Mouse (Mus musculus): ENCODE measurements around the gene Rtn2.

The Rtn2 gene

GRCm38 (mm10) chr7:19282385-19282784 lies at the start of gene Rtn2:
TSS of gene Rtn2 (plus strand) at chr7:19282624.
- peak; percentile 74 for DNase-seq

- DNase-seq, result no peak
These were observed 47.8 kb upstream of the Rtn2 start for GRCm38 (mm10) chr7:19234652-19235051.

GRCm38 (mm10) chr7:19235092-19235671 lies 47.2 kb upstream of the Rtn2 start:
- DNase-seq, result no peak

- no peak for DNase-seq
These were observed 46.0 kb upstream of the Rtn2 start for GRCm38 (mm10) chr7:19236411-19236810.

GRCm38 (mm10) chr7:19238344-19238743 lies 44.1 kb upstream of the Rtn2 start:
- no peak for DNase-seq

- peak; percentile 94 for DNase-seq
These were observed 43.0 kb upstream of the Rtn2 start for GRCm38 (mm10) chr7:19239423-19239822.

GRCm38 (mm10) chr7:19239986-19240385 lies 42.4 kb upstream of the Rtn2 start:
- DNase-seq, result no peak

- no peak for DNase-seq
These were observed 41.4 kb upstream of the Rtn2 start for GRCm38 (mm10) chr7:19240905-19241463.

- no peak for DNase-seq
These were observed 40.4 kb upstream of the Rtn2 start for GRCm38 (mm10) chr7:19242005-19242404.

GRCm38 (mm10) chr7:19243858-19244257 lies 38.6 kb upstream of the Rtn2 start:
- no peak for DNase-seq

GRCm38 (mm10) chr7:19245083-19245482 lies 37.3 kb upstream of the Rtn2 start:
- no peak for DNase-seq

- no peak for DNase-seq
These were observed 35.6 kb upstream of the Rtn2 start for GRCm38 (mm10) chr7:19246855-19247254.

- DNase-seq, result no peak
These were observed 34.9 kb upstream of the Rtn2 start for GRCm38 (mm10) chr7:19247511-19247910.

GRCm38 (mm10) chr7:19252078-19252477 lies 30.3 kb upstream of the Rtn2 start:
- DNase-seq, result no peak

GRCm38 (mm10) chr7:19253437-19253836 lies 29.0 kb upstream of the Rtn2 start:
- DNase-seq, result no peak

GRCm38 (mm10) chr7:19255395-19255794 lies 27.0 kb upstream of the Rtn2 start:
- DNase-seq, result no peak

- DNase-seq, result no peak
These were observed 25.9 kb upstream of the Rtn2 start for GRCm38 (mm10) chr7:19256567-19256966.

- peak; percentile 81 for DNase-seq
These were observed 24.9 kb upstream of the Rtn2 start for GRCm38 (mm10) chr7:19257390-19258022.

- DNase-seq, result no peak
These were observed 24.1 kb upstream of the Rtn2 start for GRCm38 (mm10) chr7:19258336-19258735.

- no peak for DNase-seq
These were observed 17.3 kb upstream of the Rtn2 start for GRCm38 (mm10) chr7:19265147-19265546.

GRCm38 (mm10) chr7:19265928-19266822 lies 16.2 kb upstream of the Rtn2 start:
- DNase-seq, result peak; percentile 46

GRCm38 (mm10) chr7:19267051-19267450 lies 15.4 kb upstream of the Rtn2 start:
- no peak for DNase-seq

GRCm38 (mm10) chr7:19268993-19269681 lies 13.3 kb upstream of the Rtn2 start:
- DNase-seq, result peak; percentile 48
